Mouse (Mus musculus) liver, embryonic 14.5 days (tissue): ENCODE data around the gene Plekhs1. TPM values are rescaled to one million over a fixed set of nuclear protein-coding genes. Genes with fewer than 3 reads are reported as not detected.

Experiments used
- ATAC-seq: fragments of 200-750 bp; cut with Nextera tagmentation; 2 replicates; pipeline ENCODE4 v1.8.0; 2017; ENCODE audit warnings: moderate number of reproducible peaks, mild to moderate bottlenecking, moderate library complexity; ENCODE audit not compliant: insufficient read depth
- DNase-seq, 3 experiments: peaks; one replicate each; pipeline ENCODE4 v3.0.0-alpha.2; 2012 to 2013; ENCODE audit warnings: low read depth in 3 of 3, low spot score in 3 of 3
- H3K27ac ChIP-seq: fragments of 300-500 bp; sonication (generic); 2 replicates; pipeline ENCODE4 v1.5.1; 2014; ENCODE audit warnings: moderate library complexity, mild to moderate bottlenecking, control low read depth, inconsistent platforms
- H3K27me3 ChIP-seq: fragments of 300-500 bp; sonication (generic); 2 replicates; pipeline ENCODE4 v1.6.1; 2014; ENCODE audit warnings: mild to moderate bottlenecking, low read length, moderate library complexity; ENCODE audit not compliant: control insufficient read depth, insufficient read depth
- H3K36me3 ChIP-seq: fragments of 300-500 bp; sonication (generic); replicated peaks from 2 replicates; pipeline ENCODE4 v1.6.1; 2014; ENCODE audit warnings: low read depth; ENCODE audit not compliant: control insufficient read depth, insufficient read depth
- H3K4me1 ChIP-seq, 2 experiments: fragments of 200-500 bp in 1 of 2; fragments of 300-500 bp in 1 of 2; sonication (generic) in 1 of 2; replicated peaks; 2 replicates each; pipeline ENCODE4 v1.6.1; 2012 to 2014; ENCODE audit warnings: antibody characterized with exemption in 1 of 2, inconsistent platforms in 1 of 2, low read length in 1 of 2; ENCODE audit not compliant: control insufficient read depth in 2 of 2, insufficient read depth in 2 of 2
- H3K4me2 ChIP-seq: fragments of 300-500 bp; sonication (generic); 2 replicates; pipeline ENCODE4 v1.6.1; 2014; ENCODE audit warnings: low read depth, mild to moderate bottlenecking, control low read depth, moderate library complexity
- H3K4me3 ChIP-seq, 2 experiments: fragments of 200-500 bp in 1 of 2; fragments of 300-500 bp in 1 of 2; sonication (generic) in 1 of 2; 2 replicates each; pipeline ENCODE4 v1.5.1; 2012 to 2014; ENCODE audit warnings: low read depth in 2 of 2, low read length in 2 of 2, mild to moderate bottlenecking in 2 of 2, control low read depth in 1 of 2, inconsistent platforms in 1 of 2, moderate library complexity in 1 of 2; ENCODE audit not compliant: insufficient read depth in 1 of 2
- H3K9ac ChIP-seq: fragments of 300-500 bp; sonication (generic); replicated peaks from 2 replicates; pipeline ENCODE4 v1.6.1; 2014; ENCODE audit warnings: mild to moderate bottlenecking, control low read depth, moderate library complexity
- H3K9me3 ChIP-seq: fragments of 300-500 bp; sonication (generic); 2 replicates; pipeline ENCODE4 v1.6.1; 2016; ENCODE audit warnings: low read length, mixed read lengths; ENCODE audit not compliant: control insufficient read depth
- CTCF ChIP-seq: IDR thresholded peaks from 2 replicates; pipeline ENCODE4 v1.5.1; 2016; ENCODE audit warnings: antibody characterized with exemption, low read depth, control low read depth
- EP300 ChIP-seq: IDR thresholded peaks from 2 replicates; pipeline ENCODE4 v1.6.1; 2016; ENCODE audit warnings: antibody characterized with exemption, low read depth
- WGBS: fragments of 180-500 bp; shearing (Covaris S2); extraction: QIAGEN DNeasy Blood & Tissue Kit; methylation state at CpG from one replicate; pipeline ENCODE4 v1.1.7; 2014; ENCODE audit not compliant: insufficient replicate concordance; 5-methylcytosine and 5-hydroxymethylcytosine counted together
- polyA plus RNA-seq, 2 experiments: library from polyadenylated mRNA; depleted of rRNA in 1 of 2; stranded (reverse) in 1 of 2; unstranded in 1 of 2; fragments of >200 nt; fragmentation: Nextera tagmentation in 1 of 2; extraction: Ambion mirVana in 1 of 2; gene quantifications; 2 replicates each; pipeline versions ENCODE4 v1.2.1 to v1.2.3; 2012 to 2014

The Plekhs1 gene
- polyA plus RNA-seq, 2 experiments, result 0.08 TPM; not detected in 1

- TF ChIP-seq EP300 (no peak), CTCF (no peak)
- H3K9me3 ChIP-seq, result no peaks in the 10 kb centered on the region
- H3K4me3 ChIP-seq, result no peak overlapping the region
- DNase-seq, result no peak
- no peaks in the 10 kb centered on the region for H3K27me3 ChIP-seq
- H3K36me3 ChIP-seq, result no peaks in the 10 kb centered on the region
- WGBS, result 71% methylated on average over 12 of the region's 12 CpGs
- ATAC-seq, result no peak
- H3K4me2 ChIP-seq, result no peak overlapping the region
- no peak overlapping the region for H3K9ac ChIP-seq
- H3K4me1 ChIP-seq, result no peaks in the 10 kb centered on the region
- H3K27ac ChIP-seq, result no peak overlapping the region
Observed at GRCm38 (mm10) chr19:56423370-56423769, 38.1 kb upstream of the Plekhs1 start.

- Histone ChIP-seq H3K9me3 (no peaks in the 10 kb centered on the region), H3K4me1 (no peaks in the 10 kb centered on the region), H3K27me3 (no peaks in the 10 kb centered on the region), H3K4me2 (no peak overlapping the region), H3K9ac (no peak overlapping the region), H3K27ac (no peak overlapping the region), H3K36me3 (no peaks in the 10 kb centered on the region), H3K4me3 (no peak overlapping the region)
- no peak for TF ChIP-seq EP300
- TF ChIP-seq CTCF, result no peak
- DNase-seq (no peak), ATAC-seq (no peak)
- WGBS, result 75% methylated on average over 17 of the region's 17 CpGs
Observed at GRCm38 (mm10) chr19:56424606-56425395, 36.6 kb upstream of the Plekhs1 start.

- ATAC-seq, result no peak
- Histone ChIP-seq H3K27me3 (no peaks in the 10 kb centered on the region), H3K4me3 (no peak overlapping the region), H3K27ac (no peak overlapping the region), H3K9me3 (no peaks in the 10 kb centered on the region), H3K9ac (no peak overlapping the region), H3K36me3 (no peaks in the 10 kb centered on the region), H3K4me2 (no peak overlapping the region), H3K4me1 (no peaks in the 10 kb centered on the region)
- no peak for DNase-seq
- WGBS, result 73% methylated on average over 9 of the region's 9 CpGs
- TF ChIP-seq EP300, result no peak
- TF ChIP-seq CTCF, result no peak
Observed at GRCm38 (mm10) chr19:56425492-56425891, 35.9 kb upstream of the Plekhs1 start.

GRCm38 (mm10) chr19:56430369-56430768, 31.1 kb upstream of the Plekhs1 start:
- 0 out of 2 replicates have a peak, but pooled peaks have one; percentile 21 for TF ChIP-seq CTCF
- no peak for TF ChIP-seq EP300

GRCm38 (mm10) chr19:56432706-56433105, 28.7 kb upstream of the Plekhs1 start:
- Histone ChIP-seq H3K36me3 (peaks cover 12% of the 10 kb centered on the region), H3K9me3 (no peaks in the 10 kb centered on the region), H3K27me3 (no peaks in the 10 kb centered on the region), H3K4me2 (no peak overlapping the region), H3K4me1 (no peaks in the 10 kb centered on the region), H3K4me3 (no peak overlapping the region), H3K9ac (no peak overlapping the region), H3K27ac (no peak overlapping the region)
- ATAC-seq (no peak), DNase-seq (no peak)
- WGBS, result 87% methylated on average over 10 of the region's 10 CpGs
- TF ChIP-seq EP300 (no peak), CTCF (no peak)

More at GRCm38 (mm10) chr19:56430369-56430768, 31.1 kb upstream of the Plekhs1 start:
- no peak overlapping the region for H3K4me3 ChIP-seq
- WGBS, result 79% methylated on average over 8 of the region's 8 CpGs
- H3K27ac ChIP-seq, result no peak overlapping the region
- DNase-seq, result no peak
- no peak overlapping the region for H3K4me2 ChIP-seq
- no peaks in the 10 kb centered on the region for H3K4me1 ChIP-seq
- H3K9ac ChIP-seq, result no peak overlapping the region
- no peaks in the 10 kb centered on the region for H3K27me3 ChIP-seq
- H3K36me3 ChIP-seq, result peaks cover 3% of the 10 kb centered on the region
- ATAC-seq, result no peak
- H3K9me3 ChIP-seq, result no peaks in the 10 kb centered on the region
